Mouse (Mus musculus): ENCODE measurements at regions not wholly inside any gene's neighbourhood (a gene's known extent, or its start where the extent isn't known, plus 50 kb on each side); places are given as distances from the start of the nearest gene placed in this dataset.
A peak's percentile ranks its signal among the peaks of the same experiment; 100 is the strongest.

DNA sequence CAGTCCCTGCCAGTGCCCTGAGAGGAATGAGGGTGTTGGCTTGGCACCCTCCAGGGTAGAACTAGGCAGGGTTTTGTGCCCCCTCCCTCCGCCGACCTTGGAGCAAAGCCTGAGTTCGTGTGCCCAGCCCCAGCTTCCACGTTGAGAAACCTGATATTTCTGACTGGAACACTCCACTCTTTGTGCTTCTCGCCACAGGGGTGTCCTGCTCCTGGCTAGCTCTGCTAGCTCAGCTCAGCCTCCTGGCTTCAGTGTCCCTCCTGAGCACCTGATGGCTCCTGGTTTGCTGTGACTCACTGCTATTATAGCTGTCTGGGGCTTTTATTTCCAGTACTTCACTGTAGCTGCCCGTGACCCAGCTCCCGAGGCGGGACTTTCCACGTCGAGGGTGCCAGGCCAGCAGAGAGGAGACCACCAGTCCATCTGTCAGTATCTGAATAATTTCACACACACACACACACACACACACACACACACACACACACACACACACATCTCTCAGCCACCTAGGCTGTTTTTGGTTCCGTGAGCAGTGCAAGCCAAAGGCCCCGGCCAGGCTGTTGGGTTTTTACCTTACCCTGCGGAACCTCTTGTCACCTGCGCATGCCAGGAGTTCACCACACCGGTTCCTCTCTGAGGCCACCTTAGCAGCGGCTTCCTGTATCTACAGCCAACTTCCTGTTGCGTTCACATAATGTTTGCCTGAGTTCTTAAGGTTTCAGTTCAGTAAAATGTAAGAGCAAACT lies 102.8 kb upstream of the Gm9887 start:
- Histone ChIP-seq H3K9me3 (ENCODE audit: control insufficient read depth, insufficient read depth, low read depth, low read length) (no peaks in the 10 kb centered on the region), H3K9ac (ENCODE audit: insufficient read depth, low read depth, low read length, poor library complexity, severe bottlenecking) (no peak overlapping the region), H3K4me1 (ENCODE audit: control insufficient read depth in 2 of 2, insufficient read depth in 2 of 2, low read length in 2 of 2, poor library complexity in 1 of 2) (peaks cover 0 to 10% of the 10 kb centered on the region in 2 experiments; a peak in 1 of 4 replicates), H3K27ac (ENCODE audit: insufficient read depth, low read depth, low read length, poor library complexity, severe bottlenecking) (no peak overlapping the region), H3K4me3 (ENCODE audit: insufficient read depth in 1 of 2, low read depth in 1 of 2, low read length in 2 of 2, poor library complexity in 1 of 2, severe bottlenecking in 1 of 2) (peak overlapping the region; percentile 3 to 35; a peak in 2 of 4 replicates), H3K36me3 (ENCODE audit: control insufficient read depth, insufficient read depth, low read length, poor library complexity, severe bottlenecking) (no peaks in the 10 kb centered on the region)
- no peak for DNase-seq (ENCODE audit: low read depth, low spot score)
- in situ Hi-C loops (cut with MboI; ENCODE audit: low sequenced_read_pairs in 2 of 2, unreplicated experiment in 2 of 2) = no loop called here
- TF ChIP-seq ZC3H11A (IDR thresholded peaks at IDR 0.05; ENCODE audit: borderline replicate concordance, low read depth, low read length) (no peak), CHD2 (IDR thresholded peaks at IDR 0.05; ENCODE audit: low read depth, low read length) (no peak), MAFK (IDR thresholded peaks at IDR 0.05; ENCODE audit: insufficient read depth, low read depth, low read length) (no peak), ZNF384 (IDR thresholded peaks at IDR 0.05; ENCODE audit: low read depth, low read length) (no peak), HCFC1 (IDR thresholded peaks at IDR 0.05; ENCODE audit: borderline replicate concordance, insufficient read depth, low read length) (no peak)

- Histone ChIP-seq H3K4me3 (ENCODE audit: insufficient read depth in 1 of 2, low read depth in 1 of 2, low read length in 2 of 2, poor library complexity in 1 of 2, severe bottlenecking in 1 of 2) (no peak overlapping the region), H3K9ac (ENCODE audit: insufficient read depth, low read depth, low read length, poor library complexity, severe bottlenecking) (no peak overlapping the region), H3K9me3 (ENCODE audit: control insufficient read depth, insufficient read depth, low read depth, low read length) (no peaks in the 10 kb centered on the region), H3K4me1 (ENCODE audit: control insufficient read depth in 2 of 2, insufficient read depth in 2 of 2, low read length in 2 of 2, poor library complexity in 1 of 2) (peaks cover 0 to 10% of the 10 kb centered on the region in 2 experiments; a peak in 1 of 4 replicates), H3K36me3 (ENCODE audit: control insufficient read depth, insufficient read depth, low read length, poor library complexity, severe bottlenecking) (no peaks in the 10 kb centered on the region), H3K27ac (ENCODE audit: insufficient read depth, low read depth, low read length, poor library complexity, severe bottlenecking) (no peak overlapping the region)
- DNase-seq (ENCODE audit: low read depth, low spot score) = no peak
- in situ Hi-C loops (cut with MboI; ENCODE audit: low sequenced_read_pairs in 2 of 2, unreplicated experiment in 2 of 2) = no loop called here
- TF ChIP-seq HCFC1 (IDR thresholded peaks at IDR 0.05; ENCODE audit: borderline replicate concordance, insufficient read depth, low read length) (no peak), MAFK (IDR thresholded peaks at IDR 0.05; ENCODE audit: insufficient read depth, low read depth, low read length) (no peak), ZC3H11A (IDR thresholded peaks at IDR 0.05; ENCODE audit: borderline replicate concordance, low read depth, low read length) (no peak), ZNF384 (IDR thresholded peaks at IDR 0.05; ENCODE audit: low read depth, low read length) (no peak), CHD2 (IDR thresholded peaks at IDR 0.05; ENCODE audit: low read depth, low read length) (no peak)
These were observed 102.1 kb upstream of the Gm9887 start for GRCm38 (mm10) chr12:69474141-69474915.

DNA sequence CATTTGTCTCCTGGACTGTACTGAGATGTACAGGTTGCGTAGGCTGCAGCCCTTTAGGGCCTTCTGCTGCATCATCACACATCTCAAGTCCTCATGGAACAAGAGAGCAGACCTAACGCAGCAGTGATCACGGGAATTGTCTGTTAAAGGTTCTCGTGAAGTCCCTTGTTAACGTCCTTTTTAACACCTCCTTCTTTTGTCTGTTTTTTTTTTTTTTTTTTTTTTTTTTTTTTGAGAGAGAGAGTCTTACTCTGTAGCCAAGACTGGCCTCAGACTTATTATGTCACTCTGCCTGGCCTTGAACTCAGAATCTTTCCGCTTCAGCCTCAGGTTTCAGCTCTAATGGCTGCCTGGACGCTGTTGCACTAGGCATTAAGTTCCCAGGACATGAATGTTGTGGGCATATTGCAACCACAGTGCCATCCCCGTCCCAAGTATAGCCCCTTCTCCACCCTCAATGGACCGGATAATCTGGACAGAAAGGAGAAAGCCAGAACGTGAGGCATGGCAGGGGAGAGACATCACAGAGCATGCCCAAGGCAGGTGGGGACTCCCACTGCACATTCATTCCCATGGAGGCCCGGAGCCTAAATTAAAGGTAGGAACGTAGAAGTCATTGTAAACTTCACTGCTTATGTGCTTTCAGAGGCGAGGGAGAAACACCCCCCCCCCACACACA lies 101.3 kb upstream of the Gm9887 start:
- peaks cover 0 to 10% of the 10 kb centered on the region in 2 experiments; a peak in 1 of 4 replicates for H3K4me1 ChIP-seq (ENCODE audit: control insufficient read depth in 2 of 2, insufficient read depth in 2 of 2, low read length in 2 of 2, poor library complexity in 1 of 2)
- no peak for DNase-seq (ENCODE audit: low read depth, low spot score)
- H3K4me3 ChIP-seq (ENCODE audit: insufficient read depth in 1 of 2, low read depth in 1 of 2, low read length in 2 of 2, poor library complexity in 1 of 2, severe bottlenecking in 1 of 2) = no peak overlapping the region
- no peaks in the 10 kb centered on the region for H3K9me3 ChIP-seq (ENCODE audit: control insufficient read depth, insufficient read depth, low read depth, low read length)
- in situ Hi-C loops (cut with MboI; ENCODE audit: low sequenced_read_pairs in 2 of 2, unreplicated experiment in 2 of 2) = no loop called here
- peak overlapping the region; percentile 9; the same call in 1 of the 2 replicates for H3K27ac ChIP-seq (ENCODE audit: insufficient read depth, low read depth, low read length, poor library complexity, severe bottlenecking)
- no peak for TF ChIP-seq HCFC1 (IDR thresholded peaks at IDR 0.05; ENCODE audit: borderline replicate concordance, insufficient read depth, low read length)
- TF ChIP-seq ZNF384 (IDR thresholded peaks at IDR 0.05; ENCODE audit: low read depth, low read length) = no peak
- no peak for TF ChIP-seq CHD2 (IDR thresholded peaks at IDR 0.05; ENCODE audit: low read depth, low read length)
- no peak for TF ChIP-seq ZC3H11A (IDR thresholded peaks at IDR 0.05; ENCODE audit: borderline replicate concordance, low read depth, low read length)
- no peak for TF ChIP-seq MAFK (IDR thresholded peaks at IDR 0.05; ENCODE audit: insufficient read depth, low read depth, low read length)
- no peak overlapping the region for H3K9ac ChIP-seq (ENCODE audit: insufficient read depth, low read depth, low read length, poor library complexity, severe bottlenecking)
- no peaks in the 10 kb centered on the region for H3K36me3 ChIP-seq (ENCODE audit: control insufficient read depth, insufficient read depth, low read length, poor library complexity, severe bottlenecking)

DNA sequence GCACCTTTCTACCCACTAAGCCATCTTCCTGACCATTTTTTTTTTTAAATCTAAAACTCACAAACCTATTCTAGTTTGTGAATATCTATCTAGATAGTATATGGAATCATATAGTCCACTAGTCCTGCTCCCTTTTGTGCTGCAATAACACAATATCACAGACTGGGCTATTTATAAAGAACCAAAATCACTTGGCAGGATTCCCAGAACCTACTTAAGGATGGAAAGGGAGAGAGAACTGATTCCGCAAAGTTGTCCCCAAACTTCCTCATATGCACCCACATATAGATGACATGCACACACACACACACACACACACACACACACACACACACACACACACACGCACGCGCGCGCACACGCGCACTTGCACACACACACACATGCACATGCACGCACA lies 100.7 kb upstream of the Gm9887 start:
- H3K4me1 ChIP-seq (ENCODE audit: control insufficient read depth in 2 of 2, insufficient read depth in 2 of 2, low read length in 2 of 2, poor library complexity in 1 of 2) = peaks cover 0 to 10% of the 10 kb centered on the region in 2 experiments; a peak in 1 of 4 replicates
- no peak overlapping the region for H3K9ac ChIP-seq (ENCODE audit: insufficient read depth, low read depth, low read length, poor library complexity, severe bottlenecking)
- H3K9me3 ChIP-seq (ENCODE audit: control insufficient read depth, insufficient read depth, low read depth, low read length) = no peaks in the 10 kb centered on the region
- no peak for DNase-seq (ENCODE audit: low read depth, low spot score)
- in situ Hi-C loops (cut with MboI; ENCODE audit: low sequenced_read_pairs in 2 of 2, unreplicated experiment in 2 of 2) = no loop called here
- no peak overlapping the region for H3K4me3 ChIP-seq (ENCODE audit: insufficient read depth in 1 of 2, low read depth in 1 of 2, low read length in 2 of 2, poor library complexity in 1 of 2, severe bottlenecking in 1 of 2)
- no peak overlapping the region for H3K27ac ChIP-seq (ENCODE audit: insufficient read depth, low read depth, low read length, poor library complexity, severe bottlenecking)
- H3K36me3 ChIP-seq (ENCODE audit: control insufficient read depth, insufficient read depth, low read length, poor library complexity, severe bottlenecking) = no peaks in the 10 kb centered on the region
- TF ChIP-seq MAFK (IDR thresholded peaks at IDR 0.05; ENCODE audit: insufficient read depth, low read depth, low read length) (no peak), HCFC1 (IDR thresholded peaks at IDR 0.05; ENCODE audit: borderline replicate concordance, insufficient read depth, low read length) (no peak), ZC3H11A (IDR thresholded peaks at IDR 0.05; ENCODE audit: borderline replicate concordance, low read depth, low read length) (no peak), CHD2 (IDR thresholded peaks at IDR 0.05; ENCODE audit: low read depth, low read length) (no peak), ZNF384 (IDR thresholded peaks at IDR 0.05; ENCODE audit: low read depth, low read length) (no peak)

All from ES-E14 (cell line).